13 mouse cellular contexts compared by ENCODE assay signal in genomic region chr12:49392041-49392390, GRCm38 (mm10). TPM values are rescaled to one million over a fixed set of nuclear protein-coding genes. Genes with fewer than 3 reads are reported as not detected.
DNase-seq lines count a peak whose midpoint lies in the region; ATAC-seq and TF ChIP-seq lines count a peak whose summit lies in the region.
"Had no signal": no experiment of that assay in that cellular context is flagged by ENCODE, and none has a peak within 500 bp of the region (broad histone marks: within the 10 kb centered on the region; RNA-seq: fewer than 3 reads in every experiment).

No protein-coding gene starts in this region.

- no peak overlapping the region for H3K9ac ChIP-seq in lung, embryonic 16.5 days (ENCODE audit: low read length)
- no peak overlapping the region for H3K9ac ChIP-seq in hindbrain, embryonic 16.5 days (ENCODE audit: low read depth, low read length)
- H3K9ac ChIP-seq: liver, embryonic 14.5 days had no signal

- H3K4me2 ChIP-seq in lung, embryonic 16.5 days (ENCODE audit: low read depth, low read length) = no peak overlapping the region
- peak overlapping the region; percentile 46 for H3K4me2 ChIP-seq in hindbrain, embryonic 16.5 days (ENCODE audit: low read length)

- no peak for DNase-seq in heart, embryonic 10.5 days (ENCODE audit: low spot score)
- DNase-seq in heart, postnatal 14 days = no peak
- no peak for DNase-seq in lung, postnatal 36 days
- no peak for DNase-seq in cerebellum, postnatal 25 days
- DNase-seq: cerebellum, adult 11-12 months had no signal

- no peak for ATAC-seq in lung, embryonic 16.5 days (ENCODE audit: low read depth)
- ATAC-seq in hindbrain, embryonic 16.5 days = no peak
- ATAC-seq in frontal cortex, adult (ENCODE audit: low TSS enrichment) = no peak

- intact Hi-C loops in heart, postnatal 14 days (cut with DNase I) = no loop called here

- TF ChIP-seq POLR2A in olfactory bulb, adult 2 months (IDR thresholded peaks at IDR 0.05; ENCODE audit: insufficient read depth, low read depth, low read length) = no peak

- no peaks in the 10 kb centered on the region for H3K9me3 ChIP-seq in heart, embryonic 10.5 days
- H3K9me3 ChIP-seq in lung, embryonic 16.5 days (ENCODE audit: control insufficient read depth, low read length) = no peaks in the 10 kb centered on the region
- no peaks in the 10 kb centered on the region for H3K9me3 ChIP-seq in hindbrain, embryonic 16.5 days (ENCODE audit: control insufficient read depth, low read length)

- 0 out of 2 replicates have a peak, but pooled peaks cover 5% of the 10 kb centered on the region for H3K4me1 ChIP-seq in heart, embryonic 10.5 days
- H3K4me1 ChIP-seq in lung, embryonic 16.5 days (replicated peaks; ENCODE audit: control insufficient read depth, insufficient read depth, low read length) = no peaks in the 10 kb centered on the region
- no peaks in the 10 kb centered on the region for H3K4me1 ChIP-seq in hindbrain, embryonic 16.5 days (ENCODE audit: control insufficient read depth, insufficient read depth, low read depth, low read length)
- no peaks in the 10 kb centered on the region for H3K4me1 ChIP-seq in olfactory bulb, adult 2 months (ENCODE audit: control insufficient read depth, insufficient read depth, low read length)

- H3K4me3 ChIP-seq in heart, embryonic 10.5 days = peak overlapping the region; percentile 46
- H3K4me3 ChIP-seq in lung, embryonic 16.5 days (ENCODE audit: low read length) = peak overlapping the region; percentile 11; the same call in 1 of the 2 replicates
- peak overlapping the region; percentile 6; the same call in 1 of the 2 replicates for H3K4me3 ChIP-seq in hindbrain, embryonic 16.5 days (ENCODE audit: low read length)
- peak overlapping the region; percentile 66 for H3K4me3 ChIP-seq in olfactory bulb, adult 2 months (ENCODE audit: insufficient read depth, low read depth, low read length)

- no peaks in the 10 kb centered on the region for H3K36me3 ChIP-seq in heart, embryonic 10.5 days
- H3K36me3 ChIP-seq in lung, embryonic 16.5 days (ENCODE audit: control insufficient read depth, insufficient read depth, low read length) = no peaks in the 10 kb centered on the region
- no peaks in the 10 kb centered on the region for H3K36me3 ChIP-seq in hindbrain, embryonic 16.5 days (ENCODE audit: control insufficient read depth, insufficient read depth, low read length)

- H3K27ac ChIP-seq in heart, embryonic 10.5 days = no peak overlapping the region
- no peak overlapping the region for H3K27ac ChIP-seq in lung, embryonic 16.5 days (ENCODE audit: low read length)
- H3K27ac ChIP-seq in hindbrain, embryonic 16.5 days (ENCODE audit: low read depth, low read length) = no peak overlapping the region
- H3K27ac ChIP-seq in olfactory bulb, adult 2 months (ENCODE audit: insufficient read depth, low read depth, low read length) = peak overlapping the region; percentile 95
- H3K27ac ChIP-seq: liver, embryonic 14.5 days had no signal

- 3% methylated on average over 10 of the region's 10 CpGs for WGBS in heart, embryonic 10.5 days
- 2% methylated on average over 10 of the region's 10 CpGs for WGBS in lung, embryonic 16.5 days
- 3% methylated on average over 10 of the region's 10 CpGs for WGBS in hindbrain, embryonic 16.5 days
- WGBS in olfactory bulb, adult 2 months = 10% methylated on average over 10 of the region's 10 CpGs

- peaks cover 94% of the 10 kb centered on the region for H3K27me3 ChIP-seq in heart, embryonic 10.5 days (ENCODE audit: insufficient read depth, poor library complexity, severe bottlenecking)
- peaks cover 58% of the 10 kb centered on the region for H3K27me3 ChIP-seq in lung, embryonic 16.5 days (ENCODE audit: control insufficient read depth, insufficient read depth, low read depth, low read length)
- peaks cover 44% of the 10 kb centered on the region for H3K27me3 ChIP-seq in hindbrain, embryonic 16.5 days (replicated peaks; ENCODE audit: control insufficient read depth, insufficient read depth, low read length)

- TF ChIP-seq CTCF in olfactory bulb, adult 2 months (IDR thresholded peaks at IDR 0.05; ENCODE audit: insufficient read depth, low read depth, low read length) = no peak

RNA-seq across cellular contexts. Expression of gene Gm43517, which starts 7.0 kb away (rescaled TPM):
- not detected in 2 replicates for polyA plus RNA-seq in heart, embryonic 10.5 days (2016; fragmentation: Nextera tagmentation; extraction: Ambion mirVana)
- total RNA-seq in heart, postnatal 14 days (2021) = not detected
- not detected in 2 replicates for polyA plus RNA-seq in lung, embryonic 16.5 days (2015; fragmentation: Nextera tagmentation; extraction: Ambion mirVana)
- 0.12 TPM in 1 of 2 replicates, not detected in the other for polyA plus RNA-seq in hindbrain, embryonic 16.5 days (2015; fragmentation: Nextera tagmentation; extraction: Ambion mirVana)
- not detected in 2 replicates for polyA plus RNA-seq in olfactory bulb, adult 2 months (2012; ENCODE audit: insufficient read depth, insufficient read length, low replicate concordance, missing spikeins)
- total RNA-seq: adrenal gland, postnatal 25 days; hematopoietic stem cell, adult 5-6 weeks; monocyte, adult 5-6 weeks had no signal
- polyA plus RNA-seq: liver, embryonic 14.5 days had no signal

RNA-seq across cellular contexts. Expression of gene Foxg1, which starts 9.6 kb away (rescaled TPM):
- 0.79 TPM in 1 of 2 replicates, not detected in the other for polyA plus RNA-seq in heart, embryonic 10.5 days (2016; fragmentation: Nextera tagmentation; extraction: Ambion mirVana)
- total RNA-seq in heart, postnatal 14 days (2021) = not detected
- polyA plus RNA-seq in lung, embryonic 16.5 days (2015; fragmentation: Nextera tagmentation; extraction: Ambion mirVana) = 0.15 TPM in 1 of 2 replicates, not detected in the other
- 1.8 TPM in 1 of 2 replicates, not detected in the other for polyA plus RNA-seq in hindbrain, embryonic 16.5 days (2015; fragmentation: Nextera tagmentation; extraction: Ambion mirVana)
- polyA plus RNA-seq in olfactory bulb, adult 2 months (2012; ENCODE audit: insufficient read depth, insufficient read length, low replicate concordance, missing spikeins) = 104 TPM in 1 of 2 replicates, not detected in the other
- total RNA-seq: adrenal gland, postnatal 25 days; hematopoietic stem cell, adult 5-6 weeks; monocyte, adult 5-6 weeks had no signal
- polyA plus RNA-seq: liver, embryonic 14.5 days had no signal

Comparison
In these comparisons a context has a peak if more than half of its experiments do, and no peak if none do; other contexts are left out.
1. H3K4me3 ChIP-seq: peak in every context shown above with its lines; median percentile 66 in olfactory bulb, adult 2 months; 46 in heart, embryonic 10.5 days; 11 in lung, embryonic 16.5 days; 6 in hindbrain, embryonic 16.5 days.